Mouse (Mus musculus): Measurements from ENCODE around the gene Ccr6.
A peak's percentile ranks its signal among the peaks of the same experiment; 100 is the strongest.

DNA sequence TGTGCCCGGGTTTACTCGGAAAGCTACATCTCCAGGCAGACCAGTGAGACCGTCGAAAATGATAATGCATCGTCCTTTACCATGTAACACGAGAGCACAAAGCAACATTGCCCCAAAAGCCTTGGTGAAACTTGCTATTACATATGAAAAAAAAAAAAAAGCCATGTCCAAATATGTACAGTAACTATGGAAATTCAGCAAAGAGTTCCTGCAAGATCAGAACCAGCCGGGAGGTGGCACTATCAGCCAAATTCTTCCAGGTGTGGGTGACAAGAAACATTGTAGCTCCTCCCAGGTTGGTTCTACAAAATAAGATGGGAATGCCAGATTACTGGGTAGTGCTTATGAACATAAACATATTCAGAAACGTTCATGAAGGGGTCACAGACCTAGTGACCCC lies 21.1 kb downstream of the Ccr6 start:
- TF ChIP-seq RCOR1 (conservative IDR thresholded peaks at IDR 0.05; ENCODE audit: low read depth, low read length), result no peak
- TF ChIP-seq NRF1 (IDR thresholded peaks at IDR 0.05; ENCODE audit: low read depth, low read length), result no peak
- TF ChIP-seq EP300 (IDR thresholded peaks at IDR 0.05; ENCODE audit: low read length), result no peak
- TF ChIP-seq CTCF (conservative IDR thresholded peaks at IDR 0.05 in 1 of 2, IDR thresholded peaks at IDR 0.05 in 1 of 2; ENCODE audit: low read depth in 2 of 2, low read length in 2 of 2), result peak; percentile 22 to 70; a peak in 3 of 4 replicates
- no peak for TF ChIP-seq MAX (IDR thresholded peaks at IDR 0.05; ENCODE audit: low read length)
- TF ChIP-seq USF1 (IDR thresholded peaks at IDR 0.05; ENCODE audit: low read depth, low read length), result no peak
- TF ChIP-seq POLR2AphosphoS2 (IDR thresholded peaks at IDR 0.05; ENCODE audit: low read depth, low read length), result no peak
- no peak for TF ChIP-seq POLR2A (IDR thresholded peaks at IDR 0.05; ENCODE audit: low read depth, low read length)
- TF ChIP-seq JUND (conservative IDR thresholded peaks at IDR 0.05; ENCODE audit: low read depth, low read length), result no peak
- TF ChIP-seq USF2 (conservative IDR thresholded peaks at IDR 0.05; ENCODE audit: low read depth, low read length), result no peak
- no peak for TF ChIP-seq PAX5 (IDR thresholded peaks at IDR 0.05; ENCODE audit: low read length)
- no peak for TF ChIP-seq E2F4 (IDR thresholded peaks at IDR 0.05; ENCODE audit: insufficient replicate concordance, low read depth, low read length)

All from CH12.LX (cell line).